Mouse (Mus musculus) skeletal muscle tissue, adult 2 months (tissue): Measurements from ENCODE around the gene Rnf17.

Experiments
- DNase-seq: peaks from one replicate; pipeline ENCODE4 v3.0.0-alpha.2; 2012; ENCODE audit warnings: low read depth, low spot score

Rnf17 gene

DNA sequence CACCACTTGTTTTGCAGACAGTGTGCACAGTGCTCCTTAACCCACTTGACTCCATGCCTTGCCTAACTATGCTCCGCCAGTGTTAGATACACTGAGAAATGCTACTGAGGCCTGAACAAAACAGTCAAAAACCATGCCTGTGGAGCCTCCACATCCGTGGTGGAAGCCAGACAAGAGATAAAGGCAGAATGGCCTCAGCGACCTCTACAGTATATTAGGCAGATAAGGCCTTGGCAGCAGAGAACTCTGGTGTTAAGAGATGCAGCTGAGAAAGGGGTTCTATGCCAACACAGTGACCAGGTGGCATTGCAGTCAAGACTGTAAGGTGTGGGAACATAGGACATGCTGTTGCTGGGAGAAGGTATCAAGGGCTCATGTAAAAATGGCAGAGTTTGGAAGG, 104.4 kb downstream of the Rnf17 start:
- DNase-seq = no peak

DNA sequence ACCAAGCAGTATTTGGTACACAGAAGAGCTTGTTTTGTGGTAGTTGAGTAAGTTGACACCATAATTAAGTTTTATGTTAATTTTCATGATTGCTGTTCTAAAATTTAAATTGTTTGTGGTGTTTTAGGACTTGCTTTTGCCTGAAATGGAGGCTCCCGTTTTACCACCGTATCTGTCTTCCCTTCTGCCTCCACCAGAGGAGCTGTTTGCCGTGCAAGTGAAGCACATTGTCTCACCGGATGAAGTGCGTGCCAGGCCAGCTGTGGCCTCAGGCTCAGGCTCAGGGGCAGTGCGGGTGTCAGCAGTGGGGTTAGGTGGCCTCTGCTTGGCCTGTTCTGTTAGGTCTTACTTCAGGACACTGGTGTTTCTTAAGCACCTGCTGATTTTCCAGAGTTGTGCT, 109.7 kb downstream of the Rnf17 start:
- DNase-seq = no peak

DNA sequence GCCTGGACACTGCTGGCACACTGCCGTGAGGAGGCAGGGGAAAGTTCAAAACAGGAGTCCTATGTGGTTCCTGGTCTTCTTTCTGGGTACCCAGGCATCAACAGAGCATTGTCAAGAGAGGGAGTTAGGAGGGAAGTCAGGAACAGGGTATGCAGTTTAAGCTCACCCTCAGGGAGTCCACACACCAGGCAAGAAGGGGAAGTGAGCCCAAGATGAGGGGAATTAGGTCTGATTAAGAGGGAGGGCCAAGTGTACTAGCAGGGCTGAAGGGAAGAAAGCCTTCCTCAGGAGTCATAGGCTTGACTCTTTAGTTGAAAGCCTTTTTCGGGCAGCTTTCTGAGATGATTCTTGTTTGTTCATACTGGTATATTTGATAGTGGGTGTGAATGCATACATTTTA, 112.4 kb downstream of the Rnf17 start:
- DNase-seq = no peak

DNA sequence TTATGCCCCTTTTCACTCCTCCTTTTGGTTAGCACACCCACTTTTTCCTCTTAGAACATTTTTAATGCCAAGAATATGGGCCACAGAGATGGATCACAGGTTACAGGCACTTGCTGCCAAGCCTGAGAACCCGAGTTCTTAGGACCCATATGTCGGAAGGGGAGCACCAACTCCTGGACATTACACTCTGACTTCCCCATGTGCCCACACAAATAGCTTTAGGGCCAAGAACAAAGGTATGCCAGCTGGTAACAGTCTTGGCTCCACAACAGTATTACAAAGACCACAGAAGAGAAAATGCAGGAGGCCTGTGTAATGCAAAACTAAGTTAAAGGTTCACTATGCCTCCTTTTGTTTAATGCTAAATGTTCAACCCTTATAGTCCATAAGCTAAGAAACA, 128.4 kb downstream of the Rnf17 start:
- DNase-seq = no peak

DNA sequence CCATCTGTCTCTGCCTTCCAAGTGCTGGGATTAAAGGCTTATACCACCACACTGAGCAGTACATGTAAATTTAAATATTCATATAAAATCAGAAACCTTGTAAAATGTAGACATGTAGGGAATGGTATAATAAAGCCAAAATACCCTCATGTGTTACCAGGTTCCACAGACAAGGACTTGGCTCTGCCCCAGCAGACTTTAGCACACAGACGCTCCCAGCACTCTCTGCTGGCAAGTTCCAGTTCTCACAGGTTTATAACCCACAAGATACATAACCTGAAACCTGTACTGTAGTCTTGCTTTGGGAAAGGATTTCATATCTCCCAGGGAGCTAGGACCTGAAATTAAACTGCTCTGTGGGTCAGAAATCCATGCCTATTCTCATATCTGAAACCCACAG, 142.6 kb downstream of the Rnf17 start:
- no peak for DNase-seq

DNA sequence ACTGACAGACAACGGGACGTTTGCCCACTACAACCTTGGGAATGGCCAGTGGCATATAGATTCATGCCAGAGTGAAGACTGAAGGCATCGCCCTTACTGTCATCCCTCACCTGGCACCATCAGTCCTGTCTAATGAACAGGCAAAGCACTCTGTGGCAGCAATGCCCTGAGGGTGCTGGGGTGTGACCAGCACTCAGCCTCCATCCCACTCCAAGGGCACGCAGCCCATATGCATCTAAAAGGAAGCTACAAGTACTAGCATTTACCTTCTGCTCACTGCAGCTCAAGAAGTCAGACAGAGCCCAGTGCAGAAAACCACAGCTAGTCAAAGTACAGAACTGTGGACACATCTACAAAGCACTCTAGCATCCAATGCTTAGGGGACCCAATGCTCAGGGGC, 143.1 kb downstream of the Rnf17 start:
- no peak for DNase-seq

DNA sequence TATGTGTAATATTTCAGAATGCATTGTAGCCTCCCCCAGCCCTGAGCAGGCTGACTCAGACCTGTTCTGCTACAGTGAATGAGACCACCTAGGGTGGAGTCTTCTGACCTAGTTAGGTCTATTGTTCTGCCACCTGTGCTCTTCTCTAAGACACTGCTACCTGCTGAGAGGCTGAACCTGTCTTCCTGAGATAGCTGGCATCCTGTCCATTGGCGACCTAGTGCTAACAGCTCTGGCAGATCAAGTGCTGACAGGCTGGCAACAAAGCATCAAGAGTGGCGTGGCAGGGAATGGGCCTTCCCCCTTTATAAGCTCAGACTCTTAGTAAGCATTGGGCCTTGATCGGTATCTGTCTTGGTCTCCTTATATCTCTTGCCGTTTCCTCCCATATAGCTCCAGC, 148.6 kb downstream of the Rnf17 start:
- no peak for DNase-seq

DNA sequence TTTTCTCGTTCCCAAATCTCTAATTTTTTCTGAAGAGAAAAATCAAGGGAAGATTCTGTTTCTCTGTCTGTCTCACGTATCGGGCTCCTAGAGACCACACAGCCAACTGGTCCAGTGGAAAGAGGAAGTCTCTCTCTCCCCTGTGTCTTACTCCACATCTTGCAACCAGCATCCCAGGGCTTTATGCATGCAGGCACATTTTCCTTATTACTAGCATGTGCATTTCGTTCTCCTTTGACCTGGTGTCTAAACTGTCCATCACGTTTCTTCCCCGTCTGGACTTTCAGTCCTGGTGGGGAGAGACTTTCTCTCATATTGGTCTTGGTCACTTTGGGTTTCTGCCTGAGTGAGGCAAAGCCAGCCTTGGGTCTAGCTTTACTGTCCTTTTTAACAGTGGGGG, 150.5 kb downstream of the Rnf17 start:
- no peak for DNase-seq

DNA sequence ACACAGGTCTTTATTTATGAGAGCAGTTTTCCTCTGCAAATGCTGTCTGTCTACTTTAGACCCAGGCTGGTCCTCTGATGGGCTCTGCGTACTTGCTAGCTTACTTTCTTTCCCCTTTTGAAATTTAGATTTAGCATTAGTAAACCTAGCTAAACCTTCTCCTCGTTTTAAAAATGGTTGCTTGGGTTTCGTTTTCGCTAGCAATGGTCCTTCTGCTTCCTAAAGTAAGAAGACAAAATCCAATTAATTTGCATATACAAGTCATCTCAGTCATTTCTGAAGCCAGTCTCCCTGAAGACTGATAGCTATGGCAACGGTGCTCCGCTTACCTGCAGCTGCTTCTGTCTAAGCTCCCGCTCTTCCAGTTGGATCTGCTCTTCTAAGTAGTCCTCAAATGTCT, 150.9 kb downstream of the Rnf17 start:
- DNase-seq = no peak

DNA sequence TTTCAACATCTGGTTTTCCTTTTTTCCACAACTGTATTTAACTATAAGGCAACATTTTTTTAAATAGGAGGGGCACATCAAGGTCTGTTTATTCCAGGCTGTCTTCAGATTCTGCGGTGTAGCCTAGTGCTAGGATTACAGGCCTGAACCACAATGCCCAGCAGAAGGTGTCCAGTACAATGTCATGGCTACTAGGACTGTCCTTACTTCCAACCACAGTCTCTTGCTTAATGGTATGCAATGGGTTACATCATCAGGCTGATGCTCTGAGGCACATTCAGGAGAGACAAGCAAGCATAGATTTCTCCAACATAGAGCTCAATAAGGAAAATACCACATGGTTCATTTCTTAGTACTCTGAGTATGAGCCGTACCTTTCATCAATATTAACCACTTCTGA, 152.3 kb downstream of the Rnf17 start:
- no peak for DNase-seq

DNA sequence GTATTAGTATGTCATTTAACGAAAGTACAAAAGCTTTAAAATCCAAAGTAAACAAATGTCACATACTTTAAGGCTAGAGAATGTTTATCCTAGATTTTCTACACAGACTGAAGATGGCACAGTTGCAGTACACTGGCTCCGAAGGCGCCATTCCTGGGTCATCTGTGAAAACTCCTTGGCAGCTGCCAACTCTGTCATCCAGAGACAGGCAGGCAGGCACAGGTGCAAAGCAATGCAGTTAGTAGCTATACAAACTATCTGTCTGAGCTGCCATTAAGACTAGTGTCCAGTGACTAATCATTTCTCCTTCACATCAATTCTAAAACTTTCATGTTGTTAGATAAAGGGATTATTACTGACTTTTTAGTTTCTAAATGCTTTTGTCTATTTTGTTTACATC, 156.8 kb downstream of the Rnf17 start:
- DNase-seq = no peak

DNA sequence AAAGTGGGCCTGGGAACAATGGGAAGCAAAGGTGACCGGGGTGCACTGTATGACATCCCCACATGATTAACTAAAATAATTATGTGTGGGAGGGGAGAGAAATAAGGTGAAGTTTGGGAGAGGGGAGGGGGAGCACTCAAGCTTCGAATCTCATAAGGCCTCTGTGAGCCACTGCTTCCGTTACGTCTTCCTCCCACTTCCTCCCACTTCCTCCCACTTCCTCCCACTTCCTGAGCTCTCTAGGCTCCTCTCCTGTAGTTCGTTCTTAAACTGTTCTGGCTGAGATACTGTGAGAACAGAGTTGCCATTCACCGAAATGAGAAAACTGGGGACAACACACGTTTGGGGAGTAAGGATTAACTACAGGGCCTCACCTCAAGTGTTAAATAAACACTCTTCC, 165.1 kb downstream of the Rnf17 start:
- DNase-seq = no peak

DNA sequence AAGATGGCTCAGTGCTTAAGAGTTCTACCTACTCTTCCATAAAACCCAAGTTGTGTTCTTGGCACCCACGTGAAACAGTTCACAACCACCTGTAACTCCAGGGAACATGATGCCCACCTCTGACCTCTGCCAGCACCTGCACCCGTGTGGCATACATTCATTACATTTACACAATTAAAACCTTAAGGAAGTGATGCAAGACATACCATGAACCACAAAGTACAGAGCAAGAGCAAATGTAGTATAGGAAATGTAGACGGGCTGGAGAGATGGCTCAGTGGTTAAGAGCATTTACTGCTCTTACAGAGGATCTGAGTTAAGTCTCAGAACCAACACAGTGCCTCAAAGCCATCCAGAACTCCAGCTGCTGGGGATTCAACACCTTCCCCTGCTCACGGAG, 166.7 kb downstream of the Rnf17 start:
- no peak for DNase-seq

DNA sequence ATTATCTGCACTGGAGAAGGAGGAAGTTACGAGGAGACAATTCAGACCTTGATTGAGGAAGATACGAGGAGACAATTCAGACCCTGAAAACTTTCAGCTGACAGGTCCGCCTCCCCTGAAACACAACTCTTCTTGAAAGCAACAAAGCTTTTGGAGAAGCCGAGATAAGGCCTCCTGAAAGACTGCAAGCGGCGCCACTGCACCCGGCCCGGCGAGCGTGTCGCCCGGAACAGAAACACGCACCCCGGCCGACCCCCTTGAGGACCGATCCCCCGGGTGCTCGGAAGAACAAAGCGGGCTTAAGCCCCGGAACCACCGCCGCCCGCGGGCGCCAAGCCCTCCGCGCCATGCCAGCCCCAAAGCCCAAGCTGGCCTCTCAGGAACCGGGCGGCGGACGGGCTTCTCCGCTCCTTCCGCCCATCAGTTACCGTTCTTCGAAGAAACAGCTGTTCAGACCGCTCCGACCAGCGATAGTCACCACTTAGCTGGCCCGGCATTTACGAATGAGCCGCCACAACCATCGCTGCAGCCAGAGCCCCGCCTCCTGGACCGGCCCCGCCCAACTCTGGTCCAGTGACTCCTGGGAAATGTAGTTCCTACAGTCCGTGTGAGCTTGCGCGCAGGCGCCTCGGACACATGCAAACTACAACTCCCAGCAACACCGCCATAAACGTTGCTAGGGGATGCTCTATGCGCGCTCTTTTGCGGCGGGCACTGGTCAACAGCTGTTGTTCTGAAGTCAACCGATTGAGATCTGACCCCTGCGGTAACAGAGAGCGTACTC, 169.1 kb downstream of the Rnf17 start:
- peak; percentile 91 for DNase-seq

DNA sequence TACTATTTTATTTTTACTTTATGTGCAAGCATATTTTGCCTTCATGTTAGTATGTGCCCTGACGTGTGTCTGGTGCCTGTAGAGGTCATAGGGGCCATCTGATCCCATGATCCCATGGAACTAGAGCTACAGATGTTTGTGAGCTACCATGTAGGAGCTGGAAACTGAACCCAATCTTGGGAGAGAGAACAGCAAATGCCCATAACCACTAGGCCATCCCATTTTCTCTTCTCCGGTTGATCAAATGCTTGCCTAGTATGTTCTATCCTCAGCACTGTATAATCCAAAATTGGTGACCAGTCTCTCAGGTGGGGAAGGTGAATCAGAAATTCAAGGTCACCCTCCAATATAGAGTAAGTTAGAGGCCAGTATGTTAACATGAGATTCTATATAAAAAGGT, 170.2 kb downstream of the Rnf17 start:
- no peak for DNase-seq
